Mouse (Mus musculus): ENCODE measurements around the gene Uxs1.

Uxs1 gene

GRCm38 (mm10) chr1:43798048-43798447 is 29.6 kb downstream of the Uxs1 start:
- no peak for DNase-seq (ENCODE audit: low spot score in 2 of 2)

DNA sequence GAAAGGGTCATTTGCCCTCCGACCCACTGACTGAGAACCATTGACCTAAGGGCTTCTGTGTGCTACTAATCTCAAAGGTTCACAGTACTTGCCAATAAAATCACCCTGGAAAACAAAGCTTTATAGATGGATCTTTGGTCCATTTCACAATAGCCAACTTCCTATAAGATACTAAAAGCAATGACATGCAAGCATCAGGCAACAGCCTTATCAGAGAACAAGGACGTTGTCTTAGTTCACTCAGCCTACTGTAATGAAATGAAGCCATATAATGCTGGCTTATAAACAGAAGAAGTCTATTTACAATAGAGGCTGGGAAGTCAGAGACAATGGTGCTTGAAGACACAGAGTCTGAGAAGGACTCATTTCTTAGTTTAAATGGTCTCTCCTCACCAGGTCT is 37.8 kb downstream of the Uxs1 start:
- DNase-seq (ENCODE audit: low spot score in 2 of 2), result no peak

- no peak for DNase-seq (ENCODE audit: low spot score in 2 of 2)
These were observed 40.9 kb downstream of the Uxs1 start for GRCm38 (mm10) chr1:43786711-43787110.

DNA sequence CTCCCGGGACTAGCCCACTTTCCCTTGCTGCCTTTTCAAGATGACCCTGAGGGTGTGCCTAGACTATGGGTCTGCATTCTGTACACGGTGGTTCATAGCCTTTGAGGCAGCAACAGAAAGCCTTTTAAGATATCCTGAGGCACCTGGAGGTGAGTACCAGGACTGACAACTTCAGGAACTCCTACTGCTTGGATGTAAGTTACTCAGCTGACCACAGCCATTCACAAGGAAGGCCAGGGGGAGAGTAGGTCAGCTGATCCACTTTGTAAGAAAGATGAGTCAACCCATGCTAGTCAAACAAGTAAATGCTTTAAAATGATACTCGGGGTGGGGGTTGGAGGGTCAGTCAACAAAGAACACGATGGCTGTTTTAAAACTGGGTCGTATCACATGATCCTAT is 42.3 kb downstream of the Uxs1 start:
- DNase-seq (ENCODE audit: low spot score in 2 of 2), result no peak

DNA sequence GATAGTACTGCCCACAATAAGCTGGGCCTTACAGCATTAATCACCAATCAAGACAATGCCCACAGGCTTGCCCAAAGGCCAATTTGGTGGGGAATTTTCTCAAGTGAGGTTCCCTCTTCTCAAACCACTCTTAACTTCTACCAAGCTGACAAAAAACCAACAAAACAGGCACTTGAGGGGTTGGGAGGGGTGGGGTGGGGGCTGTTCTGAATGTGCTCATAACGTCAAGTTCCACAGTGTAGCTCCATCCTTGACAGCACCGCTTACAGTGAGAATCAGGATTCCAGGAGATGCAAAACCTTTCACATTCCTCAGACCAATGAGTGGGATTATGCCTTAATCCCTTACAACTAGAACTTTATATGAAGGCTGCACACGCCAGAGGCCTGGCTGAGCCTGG is 44.4 kb downstream of the Uxs1 start:
- DNase-seq (ENCODE audit: low spot score in 2 of 2), result no peak

DNA sequence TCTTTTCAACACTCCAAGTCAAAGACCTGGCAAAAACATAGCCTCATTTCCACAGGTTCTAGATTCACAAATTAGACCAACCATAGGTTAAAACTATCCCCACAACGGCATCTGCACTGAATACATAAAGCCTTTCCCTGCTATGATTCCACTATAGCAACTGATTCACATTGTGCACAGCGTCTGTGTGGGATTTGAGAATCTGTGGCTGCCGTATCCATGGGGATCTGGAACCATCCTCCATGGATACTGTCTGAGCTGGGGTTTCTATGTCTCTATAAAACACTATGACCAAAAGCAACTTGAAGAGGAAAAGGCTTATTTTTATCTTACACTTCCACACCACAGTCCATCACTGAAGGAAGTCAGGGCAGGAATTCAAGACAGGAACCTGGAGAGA is 44.9 kb downstream of the Uxs1 start:
- no peak for DNase-seq (ENCODE audit: low spot score in 2 of 2)

- DNase-seq (ENCODE audit: low spot score in 2 of 2), result no peak
These were observed 45.9 kb downstream of the Uxs1 start for GRCm38 (mm10) chr1:43781672-43782071.

DNA sequence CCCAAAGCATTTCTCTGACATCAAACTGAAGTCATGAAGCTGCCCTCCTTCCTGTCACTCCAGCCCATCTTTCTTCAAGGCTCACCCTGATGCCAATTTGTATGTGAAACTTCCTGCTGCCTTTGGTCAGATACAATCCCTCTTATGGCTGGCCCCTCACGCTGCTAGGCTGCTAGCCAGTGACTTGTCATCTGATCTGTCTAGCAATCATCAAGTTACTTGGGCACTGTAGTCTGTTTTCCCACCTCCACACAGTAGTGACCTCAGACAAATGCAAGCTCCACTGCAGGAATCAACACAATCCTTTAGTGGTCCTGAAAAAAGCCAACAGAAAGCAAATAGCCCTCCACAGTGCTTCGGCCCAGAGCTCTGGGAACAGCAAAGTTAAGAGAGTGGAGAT is 46.4 kb downstream of the Uxs1 start:
- no peak for DNase-seq (ENCODE audit: low spot score in 2 of 2)

DNA sequence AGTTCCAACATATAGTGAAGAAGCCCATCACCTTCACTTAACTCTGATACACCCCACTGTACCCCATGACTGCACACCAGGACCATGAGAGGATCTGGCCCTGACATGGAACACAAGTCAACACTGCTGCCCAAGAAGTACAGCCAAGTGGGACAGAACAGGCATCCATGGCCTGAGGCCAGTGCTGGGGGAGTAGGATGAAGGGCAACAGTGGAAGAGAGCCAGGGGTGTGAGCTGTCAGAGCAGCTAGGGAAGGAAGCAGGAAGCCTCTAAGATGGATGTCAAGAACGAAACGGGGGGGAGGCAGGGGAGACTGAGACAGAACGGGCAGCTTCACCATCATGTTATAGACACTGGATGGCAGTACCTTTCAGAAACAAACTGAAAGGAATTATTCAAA is 51.5 kb downstream of the Uxs1 start:
- DNase-seq (ENCODE audit: low spot score in 2 of 2), result no peak

GRCm38 (mm10) chr1:43774126-43774525 is 53.5 kb downstream of the Uxs1 start:
- DNase-seq (ENCODE audit: low spot score in 2 of 2), result no peak

DNA sequence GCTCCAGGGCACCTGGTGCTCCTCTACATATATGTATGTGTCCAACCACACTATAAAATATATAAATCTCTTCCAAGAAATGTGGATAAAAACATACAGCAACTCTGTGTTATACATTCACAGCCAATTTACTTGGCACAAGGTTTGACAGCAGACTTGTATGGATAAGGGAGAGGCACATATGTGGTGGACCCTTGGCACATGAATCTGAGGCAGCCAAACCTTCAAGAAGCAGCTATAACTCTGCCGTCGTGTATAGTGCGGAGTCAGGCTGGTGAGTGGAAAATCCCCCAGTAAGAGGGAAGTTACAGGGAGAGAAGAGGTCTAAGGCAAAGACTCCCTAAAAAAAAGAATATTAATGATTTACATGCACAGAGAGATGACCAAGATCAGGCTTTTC is 54.9 kb downstream of the Uxs1 start:
- DNase-seq (ENCODE audit: low spot score in 2 of 2), result no peak

- DNase-seq (ENCODE audit: low spot score in 2 of 2), result no peak
These were observed 57.6 kb downstream of the Uxs1 start for GRCm38 (mm10) chr1:43770032-43770431.

- DNase-seq (ENCODE audit: low spot score in 2 of 2), result no peak
These were observed 58.3 kb downstream of the Uxs1 start for GRCm38 (mm10) chr1:43769348-43769747.

- no peak for DNase-seq (ENCODE audit: low spot score in 2 of 2)
These were observed 59.1 kb downstream of the Uxs1 start for GRCm38 (mm10) chr1:43768385-43768990.

- DNase-seq (ENCODE audit: low spot score in 2 of 2), result no peak
These were observed 61.3 kb downstream of the Uxs1 start for GRCm38 (mm10) chr1:43766328-43766727.

- DNase-seq (ENCODE audit: low spot score in 2 of 2), result no peak
These were observed 63.1 kb downstream of the Uxs1 start for GRCm38 (mm10) chr1:43764481-43764880.

DNA sequence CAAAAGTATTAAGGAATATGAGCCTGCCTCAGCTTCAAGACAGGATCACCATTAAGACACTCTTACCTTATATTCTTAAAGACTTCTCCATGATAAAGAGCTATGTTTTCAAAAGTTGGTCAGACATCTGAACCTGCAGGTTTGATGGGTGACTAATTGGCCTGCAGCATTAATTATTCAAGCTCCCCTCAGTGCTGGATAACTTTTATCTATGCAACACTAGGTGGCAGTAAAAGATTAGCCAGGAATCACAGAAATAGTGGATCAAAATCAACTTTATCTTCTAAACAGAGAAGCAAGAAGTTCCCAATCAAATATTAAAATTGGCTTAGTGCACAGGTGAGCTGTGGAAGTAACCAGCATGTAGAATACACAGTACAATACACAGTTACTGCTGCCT is 67.5 kb downstream of the Uxs1 start:
- DNase-seq (ENCODE audit: low spot score in 2 of 2), result no peak

- no peak for DNase-seq (ENCODE audit: low spot score in 2 of 2)
These were observed 72.9 kb downstream of the Uxs1 start for GRCm38 (mm10) chr1:43754448-43755312.

- no peak for DNase-seq (ENCODE audit: low spot score in 2 of 2)
These were observed 89.1 kb downstream of the Uxs1 start for GRCm38 (mm10) chr1:43738519-43738894.

GRCm38 (mm10) chr1:43737812-43738518 is 89.6 kb downstream of the Uxs1 start:
- DNase-seq (ENCODE audit: low spot score in 2 of 2), result peak in 1 of 2 experiments; percentile 70

DNA sequence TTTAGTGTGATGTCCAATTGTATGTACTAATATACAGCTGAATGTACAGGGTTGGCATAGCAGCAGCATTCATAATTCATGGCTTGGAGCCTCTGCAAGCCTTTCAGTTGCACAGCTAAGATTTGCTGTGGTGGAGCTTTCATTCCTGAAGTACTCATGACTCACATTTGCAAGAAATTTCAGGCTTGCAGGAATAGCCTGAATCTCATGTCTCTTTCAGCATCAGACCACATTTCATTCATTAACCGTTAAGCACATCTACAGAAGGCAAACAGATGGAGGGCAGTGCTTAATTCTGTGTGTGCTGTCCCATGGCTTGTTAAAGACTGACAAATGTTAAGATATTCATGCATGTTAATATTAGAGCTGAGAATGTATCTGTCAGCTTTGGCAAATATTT is 94.9 kb downstream of the Uxs1 start:
- DNase-seq (ENCODE audit: low spot score in 2 of 2), result no peak

- no peak for DNase-seq (ENCODE audit: low spot score in 2 of 2)
These were observed 95.5 kb downstream of the Uxs1 start for GRCm38 (mm10) chr1:43732100-43732499.

- peak; percentile 58 to 76 for DNase-seq (ENCODE audit: low spot score in 2 of 2)
These were observed 97.1 kb downstream of the Uxs1 start, which contains the start of gene 1500015O10Rik for GRCm38 (mm10) chr1:43730491-43730924. Gene 1500015O10Rik (plus strand): TSS chr1:43730602.
